Mouse (Mus musculus) embryonic facial prominence, embryonic 11.5 days (tissue): ENCODE measurements at regions not wholly inside any gene's neighbourhood (a gene's known extent, or its start where the extent isn't known, plus 50 kb on each side); places are given as distances from the start of the nearest gene placed in this dataset.

Source experiments
- ATAC-seq: fragments of 200-750 bp; cut with Nextera tagmentation; replicated peaks from 2 replicates; pipeline ENCODE4 v1.8.0; 2017; ENCODE audit warnings: low read depth; ENCODE audit not compliant: insufficient number of reproducible peaks, low FRiP score, low TSS enrichment
- DNase-seq: peaks from one replicate; pipeline ENCODE4 v3.0.0-alpha.2; 2015; ENCODE audit warnings: low spot score
- H3K27ac ChIP-seq: fragments of 300-500 bp; sonication (generic); replicated peaks from 2 replicates; pipeline ENCODE4 v1.5.1; 2014; ENCODE audit warnings: mild to moderate bottlenecking, low read depth, low read length, control low read depth
- H3K27me3 ChIP-seq: fragments of 300-500 bp; sonication (generic); 2 replicates; pipeline ENCODE4 v1.6.1; 2014; ENCODE audit warnings: mild to moderate bottlenecking, low read length, moderate library complexity, mixed read lengths; ENCODE audit not compliant: control insufficient read depth, insufficient read depth
- H3K36me3 ChIP-seq: fragments of 300-500 bp; sonication (generic); replicated peaks from 2 replicates; pipeline ENCODE4 v1.6.1; 2014; ENCODE audit warnings: low read depth, mild to moderate bottlenecking, low read length, moderate library complexity, mixed read lengths; ENCODE audit not compliant: control insufficient read depth, insufficient read depth
- H3K4me1 ChIP-seq: fragments of 300-500 bp; sonication (generic); 2 replicates; pipeline ENCODE4 v1.6.1; 2014; ENCODE audit warnings: low read length, mixed read lengths; ENCODE audit not compliant: control insufficient read depth, insufficient read depth
- H3K4me2 ChIP-seq: fragments of 300-500 bp; sonication (generic); 2 replicates; pipeline ENCODE4 v1.6.1; 2014; ENCODE audit warnings: low read depth, mild to moderate bottlenecking, control low read depth, low read length, moderate library complexity
- H3K4me3 ChIP-seq: fragments of 300-500 bp; sonication (generic); 2 replicates; pipeline ENCODE4 v1.5.1; 2014; ENCODE audit warnings: low read depth, low read length, control low read depth
- H3K9ac ChIP-seq: fragments of 300-500 bp; sonication (generic); replicated peaks from 2 replicates; pipeline ENCODE4 v1.6.1; 2014; ENCODE audit warnings: mild to moderate bottlenecking, control low read depth, low read length
- H3K9me3 ChIP-seq: fragments of 300-500 bp; sonication (generic); replicated peaks from 2 replicates; pipeline ENCODE4 v1.6.1; 2016; ENCODE audit warnings: mild to moderate bottlenecking, low read length, inconsistent platforms, mixed read lengths; ENCODE audit not compliant: control insufficient read depth
- WGBS: fragments of 180-500 bp; shearing (Covaris S2); extraction: QIAGEN DNeasy Blood & Tissue Kit; methylation state at CpG from one replicate; pipeline ENCODE4 v1.1.7; 2014; 5-methylcytosine and 5-hydroxymethylcytosine counted together

GRCm38 (mm10) chr5:46005631-46006030 is 148.2 kb upstream of the Lcorl start:
- no peak overlapping the region for H3K27ac ChIP-seq
- no peak overlapping the region for H3K4me3 ChIP-seq
- no peak overlapping the region for H3K4me2 ChIP-seq
- H3K27me3 ChIP-seq = no peaks in the 10 kb centered on the region
- no peaks in the 10 kb centered on the region for H3K4me1 ChIP-seq
- DNase-seq = no peak
- H3K9ac ChIP-seq = no peak overlapping the region
- no peak for ATAC-seq
- H3K9me3 ChIP-seq = no peaks in the 10 kb centered on the region
- no peaks in the 10 kb centered on the region for H3K36me3 ChIP-seq
- WGBS = 82% methylated on average over 1 of the region's 1 CpGs

GRCm38 (mm10) chr5:46002011-46002410 is 144.6 kb upstream of the Lcorl start:
- Histone ChIP-seq H3K36me3 (no peaks in the 10 kb centered on the region), H3K27me3 (no peaks in the 10 kb centered on the region), H3K9me3 (no peaks in the 10 kb centered on the region), H3K4me2 (no peak overlapping the region), H3K27ac (no peak overlapping the region), H3K4me3 (no peak overlapping the region), H3K9ac (no peak overlapping the region), H3K4me1 (no peaks in the 10 kb centered on the region)
- DNase-seq (no peak), ATAC-seq (no peak)
- 91% methylated on average over 5 of the region's 5 CpGs for WGBS

- Histone ChIP-seq H3K27ac (no peak overlapping the region), H3K9me3 (no peaks in the 10 kb centered on the region), H3K36me3 (no peaks in the 10 kb centered on the region), H3K4me3 (no peak overlapping the region), H3K27me3 (no peaks in the 10 kb centered on the region), H3K9ac (no peak overlapping the region), H3K4me2 (no peak overlapping the region), H3K4me1 (no peaks in the 10 kb centered on the region)
- 81% methylated on average over 2 of the region's 2 CpGs for WGBS
- DNase-seq (no peak), ATAC-seq (no peak)
Observed at GRCm38 (mm10) chr5:45957766-45958165, 100.4 kb upstream of the Lcorl start.

- H3K9ac ChIP-seq = no peak overlapping the region
- no peak overlapping the region for H3K27ac ChIP-seq
- no peak overlapping the region for H3K4me3 ChIP-seq
- no peaks in the 10 kb centered on the region for H3K4me1 ChIP-seq
- DNase-seq (no peak), ATAC-seq (no peak)
- H3K36me3 ChIP-seq = no peaks in the 10 kb centered on the region
- no peak overlapping the region for H3K4me2 ChIP-seq
- WGBS = 90% methylated on average over 3 of the region's 3 CpGs
- no peaks in the 10 kb centered on the region for H3K27me3 ChIP-seq
- H3K9me3 ChIP-seq = no peaks in the 10 kb centered on the region
Observed at GRCm38 (mm10) chr5:45943970-45944369, 86.6 kb upstream of the Lcorl start.

- Histone ChIP-seq H3K4me2 (no peak overlapping the region), H3K9ac (no peak overlapping the region), H3K27me3 (no peaks in the 10 kb centered on the region), H3K4me1 (no peaks in the 10 kb centered on the region), H3K36me3 (no peaks in the 10 kb centered on the region), H3K4me3 (no peak overlapping the region), H3K9me3 (no peaks in the 10 kb centered on the region), H3K27ac (no peak overlapping the region)
- ATAC-seq = no peak
- DNase-seq = no peak
- WGBS = 85% methylated on average over 4 of the region's 4 CpGs
Observed at GRCm38 (mm10) chr5:45932970-45933369, 75.6 kb upstream of the Lcorl start.

GRCm38 (mm10) chr5:45931252-45931651 is 73.8 kb upstream of the Lcorl start:
- Histone ChIP-seq H3K9ac (no peak overlapping the region), H3K4me3 (no peak overlapping the region), H3K4me2 (no peak overlapping the region), H3K27ac (no peak overlapping the region), H3K4me1 (no peaks in the 10 kb centered on the region), H3K27me3 (no peaks in the 10 kb centered on the region), H3K9me3 (no peaks in the 10 kb centered on the region), H3K36me3 (no peaks in the 10 kb centered on the region)
- WGBS = 80% methylated on average over 2 of the region's 2 CpGs
- no peak for ATAC-seq
- no peak for DNase-seq

- Histone ChIP-seq H3K9me3 (no peaks in the 10 kb centered on the region), H3K27ac (no peak overlapping the region), H3K4me3 (no peak overlapping the region), H3K4me2 (no peak overlapping the region), H3K4me1 (no peaks in the 10 kb centered on the region), H3K9ac (no peak overlapping the region), H3K36me3 (no peaks in the 10 kb centered on the region), H3K27me3 (no peaks in the 10 kb centered on the region)
- 30% methylated on average over 9 of the region's 9 CpGs for WGBS
- DNase-seq (peak; percentile 40), ATAC-seq (no peak)
Observed at GRCm38 (mm10) chr5:45925879-45926410, 68.5 kb upstream of the Lcorl start.

GRCm38 (mm10) chr5:45923907-45924594 is 66.6 kb upstream of the Lcorl start:
- Histone ChIP-seq H3K4me3 (no peak overlapping the region), H3K4me2 (no peak overlapping the region), H3K36me3 (no peaks in the 10 kb centered on the region), H3K4me1 (no peaks in the 10 kb centered on the region), H3K27me3 (no peaks in the 10 kb centered on the region), H3K9me3 (no peaks in the 10 kb centered on the region), H3K9ac (no peak overlapping the region), H3K27ac (no peak overlapping the region)
- ATAC-seq = no peak
- no peak for DNase-seq
- 89% methylated on average over 3 of the region's 3 CpGs for WGBS
